Mouse (Mus musculus): Measurements from ENCODE around the gene Pknox2.

Pknox2 gene

DNA sequence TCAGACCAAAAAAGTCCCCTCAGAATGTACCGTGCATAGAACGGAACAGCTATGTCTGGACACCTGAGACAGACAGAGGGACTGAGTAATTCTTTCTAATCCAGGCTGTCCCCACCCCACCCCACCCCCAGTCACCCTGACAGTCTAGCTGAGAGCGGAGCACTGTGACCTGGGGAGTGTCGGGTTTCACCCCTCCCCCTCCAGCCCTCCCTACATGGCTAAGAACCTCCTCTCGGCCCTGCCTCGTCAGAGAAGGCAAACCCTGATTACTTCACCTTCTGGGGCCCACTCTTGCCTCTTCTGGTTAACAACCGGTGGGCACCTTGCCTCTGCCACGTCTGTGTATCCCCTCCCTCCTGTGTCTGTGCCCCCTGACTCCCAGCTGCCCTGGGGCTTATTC lies 7.7 kb downstream of the Pknox2 start:
- DNase-seq, result no peak

GRCm38 (mm10) chr9:37138883-37139282 lies 8.3 kb downstream of the Pknox2 start:
- no peak for DNase-seq

DNA sequence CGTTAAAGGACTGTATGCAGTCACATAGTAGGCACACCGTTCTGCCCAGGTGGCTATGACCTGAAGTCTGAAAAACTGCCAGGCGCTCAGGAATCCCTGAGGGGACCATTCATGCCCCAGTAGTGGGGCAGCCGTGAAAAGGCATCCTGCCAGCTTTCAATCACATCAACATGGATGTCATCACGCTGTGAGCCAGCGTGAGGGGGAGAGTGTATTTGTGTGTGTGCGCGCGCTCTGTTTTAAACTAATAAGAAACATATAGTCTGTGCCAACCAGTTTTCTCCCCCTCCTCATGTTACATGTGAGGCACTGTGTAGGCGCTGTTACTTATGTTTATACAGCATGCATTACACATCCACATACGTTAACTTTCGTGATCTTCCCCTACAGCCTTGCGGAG lies 10.9 kb downstream of the Pknox2 start:
- DNase-seq, result no peak

DNA sequence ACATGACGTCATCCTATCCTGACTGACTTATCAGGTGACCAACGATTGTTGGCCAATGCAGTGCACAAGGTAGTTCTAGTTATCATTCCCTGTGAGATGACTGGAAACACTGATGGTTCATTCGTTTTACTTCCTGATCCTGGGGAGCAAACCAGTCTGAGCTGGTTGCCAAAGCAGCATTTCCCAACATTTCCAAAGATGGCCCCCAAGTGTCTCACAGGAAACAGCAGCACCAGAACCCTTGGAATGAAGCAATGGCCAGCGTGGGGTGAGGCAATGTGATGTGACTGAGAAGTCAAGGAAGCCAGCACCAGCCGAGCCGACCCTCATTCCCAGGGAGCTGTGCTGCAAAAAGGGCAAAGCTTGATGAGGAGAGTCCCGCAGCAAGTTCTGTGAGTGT lies 13.7 kb downstream of the Pknox2 start:
- DNase-seq, result no peak

DNA sequence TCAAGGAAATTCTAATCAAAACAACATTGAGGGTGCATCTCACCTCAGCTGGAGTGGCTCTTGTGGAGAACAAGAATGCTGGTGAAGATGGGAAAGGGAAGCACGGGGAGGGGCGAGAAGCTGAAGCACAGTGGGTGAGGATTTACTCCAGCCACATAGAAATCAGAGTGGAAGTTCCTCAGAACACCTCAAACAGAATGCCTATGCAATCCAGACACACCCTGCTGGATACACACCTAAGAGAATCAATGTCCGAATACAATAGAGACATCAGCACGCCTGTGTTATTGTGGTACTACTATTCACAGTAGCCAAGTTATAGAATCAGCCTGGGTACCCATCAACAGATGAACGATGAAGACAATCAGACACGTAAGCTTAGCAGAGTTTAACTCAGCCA lies 18.2 kb downstream of the Pknox2 start:
- no peak for DNase-seq

- no peak for DNase-seq
Measured at GRCm38 (mm10) chr9:37126197-37126596, 21.0 kb downstream of the Pknox2 start.

- DNase-seq, result no peak
Measured at GRCm38 (mm10) chr9:37124696-37125480, 22.3 kb downstream of the Pknox2 start.

DNA sequence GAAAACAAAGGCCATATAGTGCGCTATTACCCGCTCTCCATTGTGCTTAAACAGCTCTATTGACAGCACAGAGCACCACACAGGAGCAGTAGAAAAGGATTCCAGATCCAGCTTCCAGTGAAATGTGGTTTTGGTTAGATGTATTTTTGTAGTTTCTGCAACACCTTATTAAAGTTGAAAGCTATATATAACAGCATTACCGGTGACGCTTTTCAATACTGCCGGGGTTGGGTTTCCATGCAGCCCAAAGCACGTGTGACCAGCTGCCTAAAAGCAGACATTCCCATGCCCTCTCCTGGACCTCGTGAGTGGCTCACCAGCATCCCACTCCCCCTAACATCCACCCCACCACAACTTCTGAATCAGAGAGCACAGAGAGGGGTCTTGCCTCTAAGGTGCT lies 23.8 kb downstream of the Pknox2 start:
- no peak for DNase-seq

DNA sequence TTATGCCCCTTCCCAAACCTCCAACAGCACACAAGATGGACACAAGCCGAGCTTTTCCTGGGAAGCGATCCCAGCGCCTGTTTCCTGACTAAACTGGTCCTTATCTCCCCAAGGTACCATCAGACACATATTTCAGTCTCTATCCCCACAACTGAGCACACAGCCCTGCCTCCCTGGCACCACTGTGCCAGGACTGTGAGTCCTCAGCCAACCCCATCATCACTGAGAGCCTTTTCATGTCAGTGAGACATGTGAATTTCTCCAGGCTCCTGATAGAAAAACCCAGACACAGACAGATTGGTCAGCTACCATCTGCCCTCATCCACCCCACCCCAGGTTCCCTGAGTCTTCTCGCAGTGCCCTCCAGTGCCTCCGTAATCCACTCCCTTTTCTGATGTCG lies 24.2 kb downstream of the Pknox2 start:
- DNase-seq, result no peak

DNA sequence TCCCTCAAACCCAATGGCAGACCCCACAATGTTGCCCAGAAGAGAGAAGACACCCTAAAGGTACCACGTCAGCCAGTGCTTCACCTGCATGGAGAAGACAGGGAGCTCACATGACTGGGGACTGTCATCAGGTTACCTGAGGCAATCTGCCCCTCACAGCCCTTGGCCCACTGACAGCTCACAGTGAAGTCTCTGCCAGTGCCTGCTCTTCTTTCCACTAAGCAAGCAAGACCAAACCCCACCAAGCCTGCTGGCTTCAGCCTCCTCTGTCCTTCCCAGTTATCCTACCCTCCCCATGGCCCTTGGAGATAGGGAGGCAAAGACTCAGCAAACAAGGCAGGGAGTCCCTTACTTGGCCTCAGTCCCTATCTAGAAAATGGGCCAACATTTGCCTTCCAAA lies 24.8 kb downstream of the Pknox2 start:
- no peak for DNase-seq

- no peak for DNase-seq
Measured at GRCm38 (mm10) chr9:37121761-37122331, 25.4 kb downstream of the Pknox2 start.

GRCm38 (mm10) chr9:37120801-37121200 lies 26.4 kb downstream of the Pknox2 start:
- no peak for DNase-seq

GRCm38 (mm10) chr9:37117529-37117928 lies 29.7 kb downstream of the Pknox2 start:
- DNase-seq, result no peak

- no peak for DNase-seq
Measured at GRCm38 (mm10) chr9:37116632-37117413, 30.4 kb downstream of the Pknox2 start.

- no peak for DNase-seq
Measured at GRCm38 (mm10) chr9:37115820-37116219, 31.4 kb downstream of the Pknox2 start.

GRCm38 (mm10) chr9:37114286-37115267 lies 32.6 kb downstream of the Pknox2 start:
- no peak for DNase-seq

GRCm38 (mm10) chr9:37107546-37107945 lies 39.7 kb downstream of the Pknox2 start:
- DNase-seq, result no peak

- no peak for DNase-seq
Measured at GRCm38 (mm10) chr9:37106808-37107207, 40.4 kb downstream of the Pknox2 start.

- DNase-seq, result no peak
Measured at GRCm38 (mm10) chr9:37104249-37104648, 43.0 kb downstream of the Pknox2 start.

DNA sequence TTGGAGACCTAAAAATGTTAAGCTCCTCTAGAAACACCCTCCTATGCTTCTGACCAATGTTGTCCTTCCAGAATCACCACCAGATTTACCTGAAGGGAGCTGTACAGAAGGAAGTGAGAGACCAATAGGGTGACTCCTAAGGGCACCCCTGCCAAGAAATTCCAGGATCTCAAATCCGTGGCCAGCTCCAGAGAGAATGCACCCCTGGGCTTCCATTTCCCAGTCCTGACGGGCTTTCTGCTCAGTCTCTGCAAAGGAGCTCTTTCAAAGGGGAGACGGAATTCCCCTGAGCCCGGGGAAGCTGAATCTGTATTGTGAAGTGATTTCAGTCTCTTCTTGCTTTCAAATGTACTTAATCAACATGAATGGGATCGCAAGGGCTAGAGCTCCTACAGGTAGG lies 43.4 kb downstream of the Pknox2 start:
- no peak for DNase-seq

DNA sequence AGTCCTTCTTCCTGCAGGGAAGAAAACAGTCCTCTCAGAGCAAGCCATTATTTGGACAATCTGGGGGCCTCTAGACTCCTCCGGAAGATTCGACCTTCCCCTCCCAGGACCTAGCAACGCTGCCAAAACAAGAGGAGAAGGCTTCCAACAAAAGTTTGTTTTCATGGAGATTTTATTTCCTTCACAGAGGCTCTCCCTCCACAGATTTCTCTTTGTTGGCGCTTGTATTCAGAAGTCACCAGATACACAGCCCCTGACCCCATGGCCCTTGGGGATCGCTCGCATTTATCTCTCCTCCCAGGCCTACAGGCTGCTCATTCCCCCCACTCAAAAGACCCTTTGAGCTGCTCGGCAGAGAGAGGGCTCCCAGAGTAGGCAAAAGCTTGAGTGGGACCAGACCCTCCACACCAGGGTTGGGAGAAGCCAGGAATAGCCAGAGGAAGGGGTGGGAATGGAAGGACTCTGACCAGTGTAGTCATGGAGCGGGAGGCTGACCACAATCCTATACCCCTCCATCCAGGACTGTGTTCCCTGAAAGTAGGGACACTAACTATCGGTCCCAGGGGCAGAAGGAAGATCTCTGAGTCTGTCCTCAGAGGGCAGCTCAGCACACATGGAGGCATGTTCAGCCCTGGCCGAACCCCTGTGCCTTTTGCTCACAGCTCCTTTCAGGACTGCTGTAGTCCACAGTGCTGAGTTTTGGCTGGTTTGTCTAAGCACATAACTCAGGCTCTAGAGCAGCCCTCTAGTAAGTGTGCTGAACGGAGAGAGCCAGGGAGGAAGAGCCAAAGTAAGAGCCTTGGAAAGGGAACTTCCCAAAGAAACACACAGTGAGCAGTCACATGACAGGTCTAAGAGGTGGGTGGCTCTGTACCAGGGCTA lies 45.9 kb downstream of the Pknox2 start:
- no peak for DNase-seq

- no peak for DNase-seq
Measured at GRCm38 (mm10) chr9:37099595-37099994, 47.6 kb downstream of the Pknox2 start.
